Mouse (Mus musculus) liver, adult 2 months (tissue): ENCODE results near the gene Vps35l. TPM values are rescaled to one million over a fixed set of nuclear protein-coding genes. Genes with fewer than 3 reads are reported as not detected.

ENCODE experiments used
- DNase-seq: peaks from one replicate; pipeline ENCODE4 v3.0.0-alpha.2; 2011; ENCODE audit warnings: low read depth, low spot score; ENCODE audit errors: extremely low read depth
- H3K27ac ChIP-seq: fragments of 200-500 bp; replicated peaks from 2 replicates; pipeline ENCODE4 v1.5.1; 2012; ENCODE audit warnings: low read depth, mild to moderate bottlenecking, control low read depth, inconsistent platforms, low read length; ENCODE audit not compliant: insufficient read depth
- H3K27me3 ChIP-seq: fragments of 200-500 bp; 2 replicates; pipeline ENCODE4 v1.6.1; 2012; ENCODE audit warnings: mild to moderate bottlenecking, moderate library complexity, low read length, inconsistent platforms; ENCODE audit not compliant: control insufficient read depth, insufficient read depth
- H3K36me3 ChIP-seq: fragments of 200-500 bp; 2 replicates; pipeline ENCODE4 v1.6.1; 2012; ENCODE audit warnings: low read length, inconsistent platforms; ENCODE audit not compliant: control insufficient read depth, insufficient read depth
- H3K4me1 ChIP-seq: fragments of 200-500 bp; 2 replicates; pipeline ENCODE4 v1.6.1; 2011; ENCODE audit warnings: low read length; ENCODE audit not compliant: control insufficient read depth, insufficient read depth
- H3K4me3 ChIP-seq: fragments of 200-500 bp; 2 replicates; pipeline ENCODE4 v1.5.1; 2011; ENCODE audit warnings: low read depth, mild to moderate bottlenecking, control low read depth, low read length, moderate library complexity; ENCODE audit not compliant: insufficient read depth
- H3K79me2 ChIP-seq: fragments of 200-500 bp; 2 replicates; pipeline ENCODE4 v1.6.1; 2012; ENCODE audit warnings: inconsistent platforms, mild to moderate bottlenecking, low read length, moderate library complexity; ENCODE audit not compliant: control insufficient read depth, insufficient read depth
- H3K9ac ChIP-seq: fragments of 200-500 bp; 2 replicates; pipeline ENCODE4 v1.6.1; 2012; ENCODE audit warnings: low read depth, mild to moderate bottlenecking, control low read depth, inconsistent platforms, low read length
- CTCF ChIP-seq: fragments of 200-500 bp; IDR thresholded peaks from 2 replicates; pipeline ENCODE4 v1.5.1; 2011; ENCODE audit warnings: low read depth, low read length, control low read depth
- POLR2A ChIP-seq: fragments of 200-500 bp; IDR thresholded peaks from 2 replicates; pipeline ENCODE4 v1.6.1; 2011; ENCODE audit warnings: low read length, control low read depth; ENCODE audit not compliant: insufficient read depth; ENCODE audit errors: extremely low read depth
- WGBS: fragments of 180-500 bp; shearing (Covaris S2); methylation state at CpG from one replicate; pipeline ENCODE4 v1.1.7; 2018; 5-methylcytosine and 5-hydroxymethylcytosine counted together
- polyA plus RNA-seq: library from polyadenylated mRNA; depleted of rRNA; stranded (reverse); fragments of >200 nt; gene quantifications from 2 replicates; pipeline ENCODE4 v1.2.3, GENCODE M21; 2012
- total RNA-seq: library from RNA; depleted of rRNA; stranded (reverse); fragments of >200 nt; gene quantifications from 2 replicates; pipeline ENCODE4 v1.2.3, GENCODE M21; 2014

Vps35l gene
- total and polyA plus RNA-seq, 2 experiments, result 16.3 to 22.3 TPM

GRCm38 (mm10) chr7:118755756-118756155, 15.7 kb downstream of the Vps35l start:
- TF ChIP-seq POLR2A (no peak), CTCF (no peak)
- Histone ChIP-seq H3K27me3 (no peaks in the 10 kb centered on the region), H3K36me3 (peaks cover 18% of the 10 kb centered on the region), H3K79me2 (no peaks in the 10 kb centered on the region), H3K4me1 (no peaks in the 10 kb centered on the region), H3K4me3 (no peak overlapping the region), H3K9ac (no peak overlapping the region), H3K27ac (no peak overlapping the region)
- 52% methylated on average over 7 of the region's 7 CpGs for WGBS
- no peak for DNase-seq

- DNase-seq, result no peak
- TF ChIP-seq CTCF (no peak), POLR2A (no peak)
- Histone ChIP-seq H3K27me3 (no peaks in the 10 kb centered on the region), H3K9ac (no peak overlapping the region), H3K79me2 (no peaks in the 10 kb centered on the region), H3K27ac (no peak overlapping the region), H3K4me3 (no peak overlapping the region), H3K4me1 (no peaks in the 10 kb centered on the region), H3K36me3 (peaks cover 21% of the 10 kb centered on the region)
- 96% methylated on average over 24 of the region's 24 CpGs for WGBS
Measured at GRCm38 (mm10) chr7:118756490-118757265, 16.7 kb downstream of the Vps35l start.

GRCm38 (mm10) chr7:118758369-118758768, 18.3 kb downstream of the Vps35l start:
- no peak for DNase-seq
- H3K36me3 ChIP-seq, result peaks cover 22% of the 10 kb centered on the region; the same call in 1 of the 2 replicates
- no peak overlapping the region for H3K27ac ChIP-seq
- 87% methylated on average over 4 of the region's 4 CpGs for WGBS
- H3K27me3 ChIP-seq, result no peaks in the 10 kb centered on the region
- no peaks in the 10 kb centered on the region for H3K79me2 ChIP-seq
- no peaks in the 10 kb centered on the region for H3K4me1 ChIP-seq
- TF ChIP-seq POLR2A (no peak), CTCF (no peak)
- H3K4me3 ChIP-seq, result no peak overlapping the region
- H3K9ac ChIP-seq, result no peak overlapping the region

- TF ChIP-seq POLR2A, result no peak
- no peak for TF ChIP-seq CTCF
- Histone ChIP-seq H3K36me3 (peaks cover 19% of the 10 kb centered on the region; the same call in 1 of the 2 replicates), H3K9ac (no peak overlapping the region), H3K4me1 (no peaks in the 10 kb centered on the region), H3K27ac (no peak overlapping the region), H3K4me3 (no peak overlapping the region), H3K27me3 (no peaks in the 10 kb centered on the region), H3K79me2 (no peaks in the 10 kb centered on the region)
- 71% methylated on average over 5 of the region's 5 CpGs for WGBS
- no peak for DNase-seq
Measured at GRCm38 (mm10) chr7:118759372-118759771, 19.3 kb downstream of the Vps35l start.

- H3K4me1 ChIP-seq, result no peaks in the 10 kb centered on the region
- WGBS, result 88% methylated on average over 11 of the region's 11 CpGs
- no peaks in the 10 kb centered on the region for H3K79me2 ChIP-seq
- H3K9ac ChIP-seq, result no peak overlapping the region
- peaks cover 14% of the 10 kb centered on the region; the same call in 1 of the 2 replicates for H3K36me3 ChIP-seq
- H3K4me3 ChIP-seq, result no peak overlapping the region
- TF ChIP-seq POLR2A (no peak), CTCF (no peak)
- no peak overlapping the region for H3K27ac ChIP-seq
- no peak for DNase-seq
- H3K27me3 ChIP-seq, result no peaks in the 10 kb centered on the region
Measured at GRCm38 (mm10) chr7:118763939-118764338, 23.9 kb downstream of the Vps35l start.

GRCm38 (mm10) chr7:118764725-118765124, 24.7 kb downstream of the Vps35l start:
- no peaks in the 10 kb centered on the region for H3K79me2 ChIP-seq
- DNase-seq, result no peak
- no peaks in the 10 kb centered on the region for H3K27me3 ChIP-seq
- 87% methylated on average over 14 of the region's 14 CpGs for WGBS
- H3K9ac ChIP-seq, result no peak overlapping the region
- H3K27ac ChIP-seq, result no peak overlapping the region
- H3K4me1 ChIP-seq, result no peaks in the 10 kb centered on the region
- no peak for TF ChIP-seq CTCF
- TF ChIP-seq POLR2A, result no peak
- H3K36me3 ChIP-seq, result peaks cover 14% of the 10 kb centered on the region; the same call in 1 of the 2 replicates
- no peak overlapping the region for H3K4me3 ChIP-seq
